Mouse (Mus musculus) hindbrain, embryonic 11.5 days (tissue): ENCODE measurements around the gene Rapgefl1. TPM values are rescaled to one million over a fixed set of nuclear protein-coding genes. Genes with fewer than 3 reads are reported as not detected.

ENCODE experiments used
- ATAC-seq: fragments of 200-750 bp; cut with Nextera tagmentation; 2 replicates; pipeline ENCODE4 v1.8.0; 2017; ENCODE audit warnings: mild to moderate bottlenecking, moderate TSS enrichment, moderate library complexity; ENCODE audit not compliant: low FRiP score
- DNase-seq: peaks from one replicate; pipeline ENCODE4 v3.0.0-alpha.2; 2015; ENCODE audit warnings: low spot score
- H3K27ac ChIP-seq: fragments of 300-500 bp; sonication (generic); 2 replicates; pipeline ENCODE4 v1.5.1; 2014; ENCODE audit warnings: mild to moderate bottlenecking, low read depth, low read length
- H3K27me3 ChIP-seq: fragments of 300-500 bp; sonication (generic); 2 replicates; pipeline ENCODE4 v1.6.1; 2014; ENCODE audit warnings: mild to moderate bottlenecking, low read length, moderate library complexity, mixed read lengths; ENCODE audit not compliant: control insufficient read depth, insufficient read depth
- H3K36me3 ChIP-seq: fragments of 300-500 bp; sonication (generic); 2 replicates; pipeline ENCODE4 v1.6.1; 2014; ENCODE audit warnings: mild to moderate bottlenecking, low read length, moderate library complexity, mixed read lengths; ENCODE audit not compliant: control insufficient read depth, insufficient read depth
- H3K4me1 ChIP-seq: fragments of 300-500 bp; sonication (generic); replicated peaks from 2 replicates; pipeline ENCODE4 v1.6.1; 2014; ENCODE audit warnings: low read length, mixed read lengths; ENCODE audit not compliant: control insufficient read depth, insufficient read depth
- H3K4me2 ChIP-seq: fragments of 300-500 bp; sonication (generic); replicated peaks from 2 replicates; pipeline ENCODE4 v1.6.1; 2014; ENCODE audit warnings: mild to moderate bottlenecking, low read depth, low read length
- H3K4me3 ChIP-seq: fragments of 300-500 bp; sonication (generic); 2 replicates; pipeline ENCODE4 v1.5.1; 2014; ENCODE audit warnings: low read depth, low read length
- H3K9ac ChIP-seq: fragments of 300-500 bp; sonication (generic); 2 replicates; pipeline ENCODE4 v1.6.1; 2014; ENCODE audit warnings: low read depth, low read length
- H3K9me3 ChIP-seq: fragments of 300-500 bp; sonication (generic); 2 replicates; pipeline ENCODE4 v1.6.1; 2016; ENCODE audit warnings: low read length; ENCODE audit not compliant: control insufficient read depth
- WGBS: fragments of 180-500 bp; shearing (Covaris S2); extraction: QIAGEN DNeasy Blood & Tissue Kit; methylation state at CpG from one replicate; pipeline ENCODE4 v1.1.7; 2014; 5-methylcytosine and 5-hydroxymethylcytosine counted together
- polyA plus RNA-seq: library from polyadenylated mRNA; unstranded; fragments of >200 nt; fragmentation: Nextera tagmentation; extraction: Ambion mirVana; gene quantifications from 2 replicates; pipeline ENCODE4 v1.2.1, GENCODE M21; 2014

The Rapgefl1 gene
- polyA plus RNA-seq, 1 experiment from 2014 or later, result 2.2 TPM

DNA sequence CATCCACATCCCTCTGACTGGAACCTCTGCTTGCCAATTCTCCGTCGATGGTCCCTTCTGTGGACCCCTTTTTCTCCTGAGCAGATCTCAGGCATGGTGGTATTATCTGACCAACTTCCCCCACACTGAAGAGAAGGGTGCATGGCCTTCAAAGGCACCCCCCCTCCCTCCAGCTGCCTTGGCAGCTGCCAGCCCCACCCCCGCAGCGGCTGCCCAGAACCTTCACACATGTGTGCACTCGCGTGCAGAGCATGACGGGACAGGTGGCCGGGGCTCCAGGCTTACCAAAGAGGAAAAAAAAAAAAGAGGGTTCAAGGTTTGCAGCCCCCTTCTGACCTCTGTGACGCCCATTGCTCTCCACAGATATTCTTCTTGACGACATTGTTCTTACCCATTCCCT is 3.3 kb downstream of the Rapgefl1 start:
- no peak overlapping the region for H3K9ac ChIP-seq
- H3K4me3 ChIP-seq, result no peak overlapping the region
- no peaks in the 10 kb centered on the region for H3K4me1 ChIP-seq
- H3K36me3 ChIP-seq, result no peaks in the 10 kb centered on the region
- ATAC-seq (no peak), DNase-seq (no peak)
- no peaks in the 10 kb centered on the region for H3K9me3 ChIP-seq
- 67% methylated on average over 10 of the region's 10 CpGs for WGBS
- no peak overlapping the region for H3K27ac ChIP-seq
- peaks cover 8% of the 10 kb centered on the region; the same call in 1 of the 2 replicates for H3K27me3 ChIP-seq
- H3K4me2 ChIP-seq, result no peak overlapping the region

DNA sequence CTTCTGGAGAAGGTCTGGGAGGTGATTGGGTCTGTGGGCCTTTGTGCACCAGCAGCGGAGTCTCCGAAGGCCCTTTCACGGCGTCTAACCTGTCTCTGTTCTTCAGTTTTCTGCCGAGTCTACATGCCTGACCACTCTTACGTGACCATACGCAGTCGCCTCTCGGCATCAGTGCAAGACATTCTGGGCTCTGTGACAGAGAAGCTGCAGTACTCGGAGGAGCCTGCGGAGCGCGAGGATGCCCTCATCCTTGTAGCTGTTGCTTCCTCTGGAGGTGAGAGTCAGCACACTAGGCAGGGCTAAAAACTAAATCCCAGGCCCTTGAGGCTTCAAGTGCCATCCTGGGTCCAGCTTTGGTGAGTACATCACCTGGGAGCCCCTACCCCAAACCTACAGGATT is 9.4 kb downstream of the Rapgefl1 start:
- DNase-seq (no peak), ATAC-seq (no peak)
- H3K9me3 ChIP-seq, result no peaks in the 10 kb centered on the region
- no peaks in the 10 kb centered on the region for H3K36me3 ChIP-seq
- no peaks in the 10 kb centered on the region; the same call in 1 of the 2 replicates for H3K27me3 ChIP-seq
- H3K4me1 ChIP-seq, result peaks cover 6% of the 10 kb centered on the region
- no peak overlapping the region for H3K9ac ChIP-seq
- H3K27ac ChIP-seq, result no peak overlapping the region
- no peak overlapping the region for H3K4me3 ChIP-seq
- no peak overlapping the region for H3K4me2 ChIP-seq
- 62% methylated on average over 13 of the region's 13 CpGs for WGBS

DNA sequence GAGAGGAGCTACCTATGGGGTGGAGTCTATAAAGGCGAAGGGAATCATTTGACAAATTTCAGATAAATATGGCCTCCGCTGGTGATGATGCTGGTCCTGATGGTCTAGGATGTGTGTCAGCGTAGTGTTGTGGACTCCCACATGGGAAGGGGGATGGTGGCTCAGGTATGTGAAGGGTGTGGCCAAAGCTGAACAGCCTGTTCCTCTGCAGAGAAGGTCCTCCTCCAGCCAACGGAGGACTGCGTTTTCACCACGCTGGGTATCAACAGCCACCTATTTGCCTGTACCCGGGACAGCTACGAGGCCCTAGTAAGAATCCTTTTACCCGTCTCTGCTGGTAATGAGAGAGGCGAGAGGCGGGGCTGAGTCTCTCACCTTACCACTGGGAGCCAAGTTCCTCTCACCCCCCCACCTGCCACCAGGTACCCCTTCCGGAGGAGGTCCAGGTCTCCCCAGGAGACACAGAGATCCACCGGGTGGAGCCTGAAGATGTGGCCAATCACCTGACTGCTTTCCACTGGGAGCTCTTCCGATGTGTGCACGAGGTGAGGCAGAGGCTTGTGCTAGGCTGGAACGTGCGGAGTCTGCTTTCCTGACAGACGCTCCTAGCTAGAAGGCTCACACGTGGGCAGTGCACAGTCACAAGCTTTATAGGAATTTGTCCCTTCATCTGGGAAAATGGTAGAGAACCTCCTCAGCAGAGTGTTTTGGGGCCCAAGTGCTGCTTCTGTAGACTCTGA is 10.4 kb downstream of the Rapgefl1 start:
- no peak overlapping the region for H3K9ac ChIP-seq
- no peaks in the 10 kb centered on the region; the same call in 1 of the 2 replicates for H3K27me3 ChIP-seq
- 67% methylated on average over 19 of the region's 19 CpGs for WGBS
- no peak overlapping the region for H3K27ac ChIP-seq
- ATAC-seq (no peak), DNase-seq (no peak)
- H3K4me3 ChIP-seq, result no peak overlapping the region
- no peaks in the 10 kb centered on the region for H3K36me3 ChIP-seq
- no peak overlapping the region for H3K4me2 ChIP-seq
- H3K4me1 ChIP-seq, result peaks cover 6% of the 10 kb centered on the region
- H3K9me3 ChIP-seq, result no peaks in the 10 kb centered on the region

DNA sequence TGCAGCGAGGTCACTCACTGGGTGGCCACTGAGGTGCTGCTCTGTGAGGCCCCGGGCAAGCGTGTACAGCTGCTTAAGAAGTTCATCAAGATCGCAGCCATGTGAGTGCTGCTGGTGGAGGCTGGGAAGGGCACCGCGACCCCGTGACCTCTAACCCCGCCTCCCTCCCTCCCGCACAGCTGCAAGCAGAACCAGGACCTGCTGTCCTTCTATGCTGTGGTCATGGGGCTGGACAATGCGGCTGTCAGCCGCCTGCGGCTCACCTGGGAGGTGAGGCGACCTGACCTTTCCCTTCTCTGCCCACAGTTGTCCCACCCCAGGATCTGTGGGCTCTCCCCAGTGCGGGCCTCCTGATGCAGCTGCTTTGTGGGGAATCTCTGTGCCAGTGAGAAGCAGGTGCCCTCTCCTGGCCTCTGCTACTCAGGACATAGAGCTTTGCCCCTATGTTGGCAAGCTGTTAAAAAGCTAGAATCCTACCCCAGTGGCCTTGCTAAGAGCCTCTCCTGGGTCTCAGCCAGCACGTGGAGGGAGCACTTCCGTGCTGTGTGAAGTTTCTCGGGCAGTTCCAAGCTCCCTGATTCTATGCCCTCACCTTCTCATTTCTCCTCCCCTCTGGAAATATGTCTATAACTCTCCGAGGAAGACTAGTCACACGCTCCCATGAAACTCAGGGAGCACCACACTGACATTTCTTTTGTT is 12.8 kb downstream of the Rapgefl1 start:
- no peak overlapping the region for H3K4me3 ChIP-seq
- WGBS, result 9% methylated on average over 19 of the region's 19 CpGs
- ATAC-seq (no peak), DNase-seq (no peak)
- peaks cover 6% of the 10 kb centered on the region for H3K4me1 ChIP-seq
- H3K9ac ChIP-seq, result no peak overlapping the region
- no peaks in the 10 kb centered on the region for H3K36me3 ChIP-seq
- no peak overlapping the region; the same call in 1 of the 2 replicates for H3K4me2 ChIP-seq
- no peak overlapping the region for H3K27ac ChIP-seq
- H3K27me3 ChIP-seq, result no peaks in the 10 kb centered on the region; the same call in 1 of the 2 replicates
- no peaks in the 10 kb centered on the region for H3K9me3 ChIP-seq

DNA sequence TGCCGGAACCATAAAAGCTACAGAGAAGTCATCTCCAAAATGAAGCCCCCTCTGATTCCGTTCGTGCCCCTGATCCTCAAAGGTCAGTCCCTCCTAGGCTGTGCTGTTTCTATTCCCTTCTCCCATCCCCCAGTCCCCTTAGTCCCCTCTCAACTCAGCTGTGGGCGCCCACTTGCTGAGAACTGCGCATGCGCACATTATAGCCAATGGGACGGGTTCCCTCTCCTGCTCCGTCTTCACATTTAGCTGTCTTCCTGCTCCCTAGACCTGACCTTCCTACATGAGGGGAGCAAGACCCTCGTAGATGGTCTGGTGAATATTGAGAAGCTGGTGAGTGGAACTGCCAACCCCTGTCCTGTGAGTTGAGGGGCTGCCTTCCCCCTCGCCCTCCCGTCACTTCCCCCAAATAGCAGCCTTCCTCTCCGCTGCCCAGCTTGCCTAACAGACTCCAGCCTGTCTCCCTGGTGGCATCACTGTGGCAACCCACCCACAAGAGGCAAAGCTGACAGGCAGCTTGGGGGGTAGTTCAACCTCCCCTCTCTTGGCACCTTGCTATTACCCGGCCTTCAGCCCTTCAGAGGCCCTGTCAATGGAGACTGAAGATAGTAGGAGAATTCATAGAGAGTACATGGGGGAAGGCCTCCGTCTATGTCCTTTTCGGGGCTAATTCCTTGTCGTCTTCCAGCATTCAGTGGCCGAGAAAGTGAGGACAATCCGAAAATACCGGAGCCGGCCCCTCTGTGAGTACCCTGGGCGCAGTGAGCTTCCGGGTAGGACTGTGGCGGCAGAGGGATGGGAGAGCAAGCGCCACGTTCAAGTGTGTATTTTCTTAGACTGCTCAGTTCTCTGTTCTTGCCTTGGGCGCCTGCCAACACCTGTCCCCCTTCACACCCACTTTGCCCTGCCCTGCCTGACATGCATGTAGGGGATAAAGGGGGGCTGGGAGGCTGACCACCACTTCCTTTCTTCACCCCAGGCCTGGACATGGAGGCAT is 13.8 kb downstream of the Rapgefl1 start:
- ATAC-seq (peak; percentile 61; the same call in 1 of the 2 replicates), DNase-seq (peak; percentile 71)
- H3K4me1 ChIP-seq, result peaks cover 6% of the 10 kb centered on the region
- H3K9ac ChIP-seq, result 0 out of 2 replicates have a peak overlapping the region, but pooled peaks have one; percentile 5
- H3K4me2 ChIP-seq, result no peak overlapping the region
- no peaks in the 10 kb centered on the region for H3K36me3 ChIP-seq
- H3K27me3 ChIP-seq, result no peaks in the 10 kb centered on the region; the same call in 1 of the 2 replicates
- no peaks in the 10 kb centered on the region for H3K9me3 ChIP-seq
- no peak overlapping the region for H3K4me3 ChIP-seq
- no peak overlapping the region for H3K27ac ChIP-seq
- WGBS, result 59% methylated on average over 26 of the region's 26 CpGs

DNA sequence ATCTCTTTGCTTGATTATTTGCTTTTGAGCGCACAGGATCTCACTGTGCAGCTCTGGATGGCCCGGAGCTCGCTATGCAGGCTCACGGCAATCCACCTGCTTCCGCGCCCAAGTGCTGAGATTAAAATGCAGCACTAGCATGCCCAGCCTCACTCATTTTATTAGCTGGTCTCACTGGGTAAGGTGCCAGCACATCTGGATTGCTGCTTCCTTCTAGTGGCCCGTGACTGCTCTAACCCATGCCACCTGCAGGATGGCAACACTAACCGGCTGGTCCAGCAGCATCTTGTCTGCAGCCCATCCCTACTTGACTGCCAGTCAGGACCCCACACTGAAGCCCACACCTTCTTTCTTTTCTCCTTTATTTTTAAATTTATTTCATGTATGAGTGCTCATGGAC is 17.5 kb downstream of the Rapgefl1 start:
- no peak overlapping the region for H3K4me2 ChIP-seq
- peaks cover 4% of the 10 kb centered on the region for H3K4me1 ChIP-seq
- H3K9ac ChIP-seq, result no peak overlapping the region
- no peak overlapping the region for H3K4me3 ChIP-seq
- 95% methylated on average over 8 of the region's 8 CpGs for WGBS
- ATAC-seq (no peak), DNase-seq (no peak)
- no peaks in the 10 kb centered on the region for H3K27me3 ChIP-seq
- no peak overlapping the region for H3K27ac ChIP-seq
- H3K36me3 ChIP-seq, result no peaks in the 10 kb centered on the region
- H3K9me3 ChIP-seq, result no peaks in the 10 kb centered on the region

DNA sequence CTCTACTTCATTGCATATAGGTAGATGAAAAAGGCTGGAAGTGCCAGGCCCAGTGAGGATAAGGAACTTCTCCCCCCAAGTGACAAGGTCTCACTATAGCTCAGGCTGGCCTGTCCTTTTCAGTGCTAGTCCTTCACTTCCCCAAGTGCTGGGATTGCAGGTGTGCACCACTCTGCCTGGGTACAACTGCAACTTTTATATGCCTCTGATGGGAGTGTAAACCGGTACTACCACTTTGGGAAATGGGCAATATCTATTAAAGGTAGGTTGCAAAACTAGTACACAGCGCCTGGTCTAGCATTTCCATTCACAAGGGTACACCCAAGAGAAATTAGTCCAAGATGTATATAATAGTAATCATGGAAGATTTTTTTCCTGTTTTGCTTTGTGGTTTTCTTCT is 18.1 kb downstream of the Rapgefl1 start:
- Histone ChIP-seq H3K4me3 (no peak overlapping the region), H3K36me3 (no peaks in the 10 kb centered on the region), H3K4me2 (no peak overlapping the region), H3K27me3 (no peaks in the 10 kb centered on the region), H3K4me1 (no peaks in the 10 kb centered on the region), H3K9me3 (no peaks in the 10 kb centered on the region), H3K27ac (no peak overlapping the region), H3K9ac (no peak overlapping the region)
- ATAC-seq (no peak), DNase-seq (no peak)
- WGBS, result 86% methylated on average over 2 of the region's 2 CpGs
